Mouse (Mus musculus): Measurements from ENCODE around the gene Rcor2. TPM values are rescaled to one million over a fixed set of nuclear protein-coding genes. Genes with fewer than 3 reads are reported as not detected.

Rcor2 gene
- total RNA-seq, 1 experiment: 161 TPM

DNA sequence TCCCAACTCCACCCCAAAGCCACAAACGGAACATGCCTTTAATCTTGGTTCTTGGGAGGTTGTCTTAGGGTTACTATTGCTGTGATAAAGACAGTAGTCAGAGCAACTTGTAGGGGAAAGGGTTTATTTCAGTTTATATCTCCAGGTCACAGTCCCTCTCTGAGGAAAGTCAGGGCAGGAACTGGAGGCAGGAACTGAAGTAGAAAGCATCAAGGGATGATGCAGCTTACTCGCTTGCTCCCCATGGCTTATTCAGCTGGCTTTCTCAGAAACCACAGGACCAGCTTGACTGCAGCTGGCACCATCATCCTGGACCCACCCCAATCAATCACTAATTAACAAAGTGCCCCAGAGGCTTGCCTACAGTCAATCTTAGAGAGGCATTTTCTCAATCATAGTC is 46.5 kb downstream of the Rcor2 start:
- TF ChIP-seq ZNF384 (IDR thresholded peaks at IDR 0.05; ENCODE audit: low read depth, low read length) (no peak), MAFK (IDR thresholded peaks at IDR 0.05; ENCODE audit: insufficient read depth, low read depth, low read length) (no peak), HCFC1 (IDR thresholded peaks at IDR 0.05; ENCODE audit: borderline replicate concordance, insufficient read depth, low read length) (no peak), ZC3H11A (IDR thresholded peaks at IDR 0.05; ENCODE audit: borderline replicate concordance, low read depth, low read length) (no peak), CHD2 (IDR thresholded peaks at IDR 0.05; ENCODE audit: low read depth, low read length) (no peak)
- Histone ChIP-seq H3K9me3 (ENCODE audit: control insufficient read depth, insufficient read depth, low read depth, low read length) (no peaks in the 10 kb centered on the region), H3K9ac (ENCODE audit: insufficient read depth, low read depth, low read length, poor library complexity, severe bottlenecking) (no peak overlapping the region), H3K36me3 (ENCODE audit: control insufficient read depth, insufficient read depth, low read length, poor library complexity, severe bottlenecking) (no peaks in the 10 kb centered on the region), H3K27ac (ENCODE audit: insufficient read depth, low read depth, low read length, poor library complexity, severe bottlenecking) (no peak overlapping the region), H3K4me1 (ENCODE audit: control insufficient read depth in 2 of 2, insufficient read depth in 2 of 2, low read length in 2 of 2, poor library complexity in 1 of 2) (peaks cover 4 to 23% of the 10 kb centered on the region in 2 experiments; a peak in 3 of 4 replicates), H3K4me3 (ENCODE audit: insufficient read depth in 1 of 2, low read depth in 1 of 2, low read length in 2 of 2, poor library complexity in 1 of 2, severe bottlenecking in 1 of 2) (no peak overlapping the region)
- in situ Hi-C loops (cut with MboI; ENCODE audit: low sequenced_read_pairs in 2 of 2, unreplicated experiment in 2 of 2): no loop called here
- no peak for DNase-seq (ENCODE audit: low read depth, low spot score)

DNA sequence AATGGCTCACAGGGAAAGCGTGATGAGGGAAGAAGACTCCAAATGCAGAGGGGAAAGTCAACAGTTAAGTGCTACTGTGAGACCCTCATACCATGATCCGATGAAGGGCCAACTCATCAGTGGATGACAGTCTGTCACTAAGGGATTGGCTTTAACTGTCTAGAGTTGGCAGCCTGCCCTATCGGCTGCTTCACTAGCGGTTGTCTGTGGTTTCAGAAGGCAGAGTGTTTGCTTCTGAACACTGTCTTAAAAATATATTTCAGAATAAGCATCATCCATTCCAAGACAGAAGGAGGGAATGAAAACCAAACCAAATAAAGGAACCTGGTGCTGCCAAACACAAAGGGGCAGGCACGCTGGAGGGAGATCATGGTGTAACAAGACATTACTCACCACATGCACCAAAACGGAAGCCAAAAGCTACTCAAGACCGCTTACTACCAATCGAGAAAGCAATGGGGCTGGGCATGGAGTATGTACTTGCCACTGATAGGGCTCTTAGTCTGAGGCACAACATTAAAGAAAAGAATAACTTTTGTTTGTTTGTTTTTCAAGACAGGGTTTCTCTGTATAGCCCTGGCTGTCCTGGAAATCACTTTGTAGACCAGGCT is 48.0 kb downstream of the Rcor2 start:
- no peak for DNase-seq (ENCODE audit: low read depth, low spot score)
- Histone ChIP-seq H3K27ac (ENCODE audit: insufficient read depth, low read depth, low read length, poor library complexity, severe bottlenecking) (no peak overlapping the region), H3K9me3 (ENCODE audit: control insufficient read depth, insufficient read depth, low read depth, low read length) (no peaks in the 10 kb centered on the region), H3K4me1 (ENCODE audit: control insufficient read depth in 2 of 2, insufficient read depth in 2 of 2, low read length in 2 of 2, poor library complexity in 1 of 2) (peaks cover 2 to 11% of the 10 kb centered on the region in 2 experiments; a peak in 3 of 4 replicates), H3K4me3 (ENCODE audit: insufficient read depth in 1 of 2, low read depth in 1 of 2, low read length in 2 of 2, poor library complexity in 1 of 2, severe bottlenecking in 1 of 2) (no peak overlapping the region), H3K9ac (ENCODE audit: insufficient read depth, low read depth, low read length, poor library complexity, severe bottlenecking) (no peak overlapping the region), H3K36me3 (ENCODE audit: control insufficient read depth, insufficient read depth, low read length, poor library complexity, severe bottlenecking) (no peaks in the 10 kb centered on the region)
- in situ Hi-C loops (cut with MboI; ENCODE audit: low sequenced_read_pairs in 2 of 2, unreplicated experiment in 2 of 2): no loop called here
- no peak for TF ChIP-seq CHD2 (IDR thresholded peaks at IDR 0.05; ENCODE audit: low read depth, low read length)
- no peak for TF ChIP-seq ZC3H11A (IDR thresholded peaks at IDR 0.05; ENCODE audit: borderline replicate concordance, low read depth, low read length)
- TF ChIP-seq HCFC1 (IDR thresholded peaks at IDR 0.05; ENCODE audit: borderline replicate concordance, insufficient read depth, low read length): no peak
- no peak for TF ChIP-seq ZNF384 (IDR thresholded peaks at IDR 0.05; ENCODE audit: low read depth, low read length)
- TF ChIP-seq MAFK (IDR thresholded peaks at IDR 0.05; ENCODE audit: insufficient read depth, low read depth, low read length): no peak

DNA sequence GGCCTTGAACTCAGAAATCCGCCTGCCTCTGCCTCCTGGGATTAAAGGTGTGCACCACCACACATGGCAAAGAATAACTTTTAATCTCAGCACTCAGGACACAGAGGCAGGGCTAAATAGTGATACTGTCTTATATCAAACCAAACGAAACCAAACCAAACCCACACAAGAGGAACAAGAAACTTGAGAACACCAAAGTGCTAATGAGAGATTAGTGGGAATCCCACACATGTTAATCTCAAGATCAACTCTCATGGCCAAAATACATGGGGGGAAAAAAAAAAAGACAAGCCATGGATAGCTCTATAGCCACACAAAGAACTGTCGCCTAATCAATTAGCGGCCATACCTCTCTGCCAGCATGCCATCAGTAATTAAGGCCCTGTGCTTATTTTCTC is 48.5 kb downstream of the Rcor2 start:
- no peaks in the 10 kb centered on the region for H3K9me3 ChIP-seq (ENCODE audit: control insufficient read depth, insufficient read depth, low read depth, low read length)
- H3K4me1 ChIP-seq (ENCODE audit: control insufficient read depth in 2 of 2, insufficient read depth in 2 of 2, low read length in 2 of 2, poor library complexity in 1 of 2): peaks cover 2 to 6% of the 10 kb centered on the region in 2 experiments; a peak in 3 of 4 replicates
- H3K36me3 ChIP-seq (ENCODE audit: control insufficient read depth, insufficient read depth, low read length, poor library complexity, severe bottlenecking): no peaks in the 10 kb centered on the region
- TF ChIP-seq ZC3H11A (IDR thresholded peaks at IDR 0.05; ENCODE audit: borderline replicate concordance, low read depth, low read length) (no peak), ZNF384 (IDR thresholded peaks at IDR 0.05; ENCODE audit: low read depth, low read length) (no peak), HCFC1 (IDR thresholded peaks at IDR 0.05; ENCODE audit: borderline replicate concordance, insufficient read depth, low read length) (no peak), MAFK (IDR thresholded peaks at IDR 0.05; ENCODE audit: insufficient read depth, low read depth, low read length) (no peak), CHD2 (IDR thresholded peaks at IDR 0.05; ENCODE audit: low read depth, low read length) (no peak)
- in situ Hi-C loops (cut with MboI; ENCODE audit: low sequenced_read_pairs in 2 of 2, unreplicated experiment in 2 of 2): no loop called here
- DNase-seq (ENCODE audit: low read depth, low spot score): no peak
- H3K4me3 ChIP-seq (ENCODE audit: insufficient read depth in 1 of 2, low read depth in 1 of 2, low read length in 2 of 2, poor library complexity in 1 of 2, severe bottlenecking in 1 of 2): no peak overlapping the region
- H3K9ac ChIP-seq (ENCODE audit: insufficient read depth, low read depth, low read length, poor library complexity, severe bottlenecking): no peak overlapping the region
- no peak overlapping the region for H3K27ac ChIP-seq (ENCODE audit: insufficient read depth, low read depth, low read length, poor library complexity, severe bottlenecking)

DNA sequence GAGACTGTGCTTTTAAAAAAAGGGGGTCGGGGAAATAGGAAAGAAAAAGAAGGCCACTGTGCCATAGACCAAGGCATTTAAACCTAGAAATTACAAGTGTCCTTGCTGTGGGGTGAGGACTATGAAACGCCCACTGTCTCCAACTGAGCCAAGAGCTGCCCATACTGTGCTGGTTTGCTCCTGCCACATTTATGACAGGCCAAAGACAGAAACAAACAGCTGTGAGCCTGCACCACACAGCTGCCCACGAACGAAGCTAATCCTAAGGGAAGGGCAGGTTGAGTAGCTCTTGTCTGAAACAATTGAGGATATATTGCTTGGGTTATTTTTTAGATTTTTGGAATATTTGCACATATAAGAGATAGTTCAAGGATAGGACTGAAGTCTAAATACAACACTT is 49.7 kb downstream of the Rcor2 start:
- in situ Hi-C loops (cut with MboI; ENCODE audit: low sequenced_read_pairs in 2 of 2, unreplicated experiment in 2 of 2): no loop called here
- DNase-seq (ENCODE audit: low read depth, low spot score): no peak
- H3K4me3 ChIP-seq (ENCODE audit: insufficient read depth in 1 of 2, low read depth in 1 of 2, low read length in 2 of 2, poor library complexity in 1 of 2, severe bottlenecking in 1 of 2): no peak overlapping the region
- no peak overlapping the region for H3K9ac ChIP-seq (ENCODE audit: insufficient read depth, low read depth, low read length, poor library complexity, severe bottlenecking)
- H3K9me3 ChIP-seq (ENCODE audit: control insufficient read depth, insufficient read depth, low read depth, low read length): no peaks in the 10 kb centered on the region
- H3K27ac ChIP-seq (ENCODE audit: insufficient read depth, low read depth, low read length, poor library complexity, severe bottlenecking): no peak overlapping the region
- TF ChIP-seq MAFK (IDR thresholded peaks at IDR 0.05; ENCODE audit: insufficient read depth, low read depth, low read length) (no peak), ZNF384 (IDR thresholded peaks at IDR 0.05; ENCODE audit: low read depth, low read length) (no peak), ZC3H11A (IDR thresholded peaks at IDR 0.05; ENCODE audit: borderline replicate concordance, low read depth, low read length) (no peak), CHD2 (IDR thresholded peaks at IDR 0.05; ENCODE audit: low read depth, low read length) (no peak), HCFC1 (IDR thresholded peaks at IDR 0.05; ENCODE audit: borderline replicate concordance, insufficient read depth, low read length) (no peak)
- no peaks in the 10 kb centered on the region for H3K36me3 ChIP-seq (ENCODE audit: control insufficient read depth, insufficient read depth, low read length, poor library complexity, severe bottlenecking)
- H3K4me1 ChIP-seq (ENCODE audit: control insufficient read depth in 2 of 2, insufficient read depth in 2 of 2, low read length in 2 of 2, poor library complexity in 1 of 2): peaks cover 2 to 4% of the 10 kb centered on the region in 2 experiments; a peak in 3 of 4 replicates

All from ES-E14 (cell line).